Mouse (Mus musculus): ENCODE results near the gene Idi2.
"Not testable (repeated sequence)": the region's sequence is repeated elsewhere in the genome, so short reads cannot be mapped to it uniquely, and the experiment has no call there.

Gene Idi2

GRCm38 (mm10) chr13:8952563-8952962 lies at the start of gene Idi2:
Gene Idi2, plus strand, starts transcription at chr13:8952863.
- DNase-seq (ENCODE audit: low read depth), result not testable (repeated sequence)

DNA sequence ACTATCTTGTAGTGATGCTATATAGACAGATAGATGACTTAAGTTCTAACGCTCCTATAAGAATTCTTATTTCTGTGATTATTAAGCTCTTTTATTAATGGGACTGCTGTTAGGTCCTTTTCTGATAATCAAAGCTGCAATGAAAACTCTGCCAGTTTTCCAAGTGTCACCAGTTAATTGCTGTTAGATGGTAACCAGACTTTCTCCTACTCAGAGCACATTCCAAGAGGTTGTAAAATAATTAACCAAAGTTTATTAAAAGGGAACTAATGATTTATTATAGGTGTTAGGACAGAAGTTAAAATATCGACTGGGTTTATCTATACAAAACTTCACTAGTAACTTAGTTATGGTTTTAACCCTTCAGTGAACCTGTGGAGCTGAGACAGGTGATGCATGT lies 46.7 kb upstream of the Idi2 start:
- not testable (repeated sequence) for DNase-seq (ENCODE audit: low read depth)

DNA sequence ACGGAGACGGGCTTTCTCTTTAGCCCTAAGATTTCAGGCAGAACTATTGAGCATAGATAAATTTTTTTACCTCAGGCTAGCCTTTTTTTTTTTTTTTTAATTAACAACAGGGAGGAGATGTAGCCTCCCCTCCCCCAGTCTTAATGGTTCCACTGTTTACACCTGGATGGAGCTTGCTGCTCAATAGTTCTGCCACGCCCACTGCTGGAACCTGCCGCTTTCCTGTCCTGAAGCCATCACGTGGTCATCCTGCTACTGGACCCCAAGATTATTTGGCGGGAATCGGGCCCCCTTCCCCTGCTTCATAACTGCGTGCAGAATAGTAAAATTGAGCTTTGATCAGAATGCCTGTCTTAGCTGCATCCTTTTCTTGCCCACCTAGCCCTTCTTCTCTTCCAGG lies 38.8 kb upstream of the Idi2 start:
- not testable (repeated sequence) for DNase-seq (ENCODE audit: low read depth)

DNA sequence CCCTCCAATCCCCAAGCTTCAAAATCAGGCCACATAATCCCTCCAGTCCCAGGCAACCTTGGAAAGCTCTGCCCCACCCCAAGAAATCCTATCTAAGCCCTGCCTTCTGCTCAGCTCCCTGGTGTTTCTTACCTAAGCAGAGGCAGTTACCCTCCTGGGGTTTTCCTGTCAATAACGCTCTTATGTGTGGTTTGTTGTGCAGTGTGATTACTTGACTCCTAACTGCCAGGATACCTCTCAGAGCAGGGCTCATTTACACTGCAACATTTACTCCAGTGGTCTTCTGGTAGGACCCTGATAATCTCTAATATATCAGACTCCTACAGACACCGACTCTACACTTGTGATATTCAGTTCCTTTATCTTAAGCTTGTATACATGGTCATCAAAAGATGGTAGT lies 19.2 kb upstream of the Idi2 start:
- DNase-seq (ENCODE audit: low read depth), result no peak

DNA sequence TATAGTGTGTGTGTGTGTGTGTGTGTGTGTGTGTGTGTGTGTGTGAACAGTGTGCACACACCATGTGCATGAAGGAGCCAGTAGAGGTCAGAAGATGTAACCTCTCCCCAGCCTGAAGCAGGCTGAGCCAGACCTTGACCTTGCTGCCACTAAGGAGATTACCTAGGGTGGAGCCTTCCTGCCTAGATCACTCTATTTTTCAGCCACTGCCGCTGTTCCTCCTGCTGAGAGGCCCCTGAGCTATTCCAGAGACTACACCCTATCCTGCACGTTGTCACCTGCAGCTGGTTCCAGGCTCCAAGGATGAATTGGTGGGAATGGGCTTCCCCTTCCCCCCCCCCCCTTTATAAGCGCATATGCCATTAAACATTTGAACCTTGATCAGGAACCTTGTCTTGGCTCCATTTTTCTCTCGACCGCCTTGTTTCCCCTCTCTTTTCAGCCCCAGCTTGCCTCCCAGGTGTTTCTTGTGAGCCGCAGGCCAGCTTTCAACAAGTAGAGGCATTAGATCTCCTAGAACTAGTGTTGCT lies 15.0 kb upstream of the Idi2 start:
- DNase-seq (ENCODE audit: low read depth), result not testable (repeated sequence)

- not testable (repeated sequence) for DNase-seq (ENCODE audit: low read depth)
Measured at GRCm38 (mm10) chr13:8941110-8941509, 11.6 kb upstream of the Idi2 start.

GRCm38 (mm10) chr13:8941701-8942100 lies 11.0 kb upstream of the Idi2 start:
- DNase-seq (ENCODE audit: low read depth), result not testable (repeated sequence)

GRCm38 (mm10) chr13:8943828-8944227 lies 8.8 kb upstream of the Idi2 start:
- not testable (repeated sequence) for DNase-seq (ENCODE audit: low read depth)

- not testable (repeated sequence) for DNase-seq (ENCODE audit: low read depth)
Measured at GRCm38 (mm10) chr13:8948131-8948530, 4.5 kb upstream of the Idi2 start, which contains the start of gene Gm9745. Gene Gm9745, minus strand, starts transcription at chr13:8948231.

DNA sequence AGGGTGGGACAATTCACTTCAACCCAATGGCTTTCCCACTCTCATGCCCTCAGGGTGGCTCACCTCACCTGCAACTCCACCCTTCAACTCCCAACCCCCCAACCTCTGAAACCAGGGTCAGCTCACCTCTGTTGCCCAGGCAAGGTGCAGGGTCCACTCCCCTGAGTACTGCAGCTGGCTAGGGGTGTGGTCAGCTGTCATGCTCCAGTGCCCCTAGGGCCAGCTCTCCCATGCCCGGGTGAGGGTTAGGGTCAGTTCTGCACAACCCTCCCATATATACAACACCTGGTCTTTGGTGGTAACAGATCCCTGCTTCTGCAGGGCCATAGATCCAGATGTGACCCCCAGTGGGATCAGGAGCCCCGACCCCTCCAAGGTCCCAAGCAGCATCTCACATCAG lies 2.5 kb downstream of the Idi2 start:
- DNase-seq (ENCODE audit: low read depth), result not testable (repeated sequence)

- DNase-seq (ENCODE audit: low read depth), result not testable (repeated sequence)
Measured at GRCm38 (mm10) chr13:8956873-8957272, 4.2 kb downstream of the Idi2 start.

GRCm38 (mm10) chr13:8959058-8959457 lies 6.4 kb downstream of the Idi2 start:
- not testable (repeated sequence) for DNase-seq (ENCODE audit: low read depth)

- DNase-seq (ENCODE audit: low read depth), result not testable (repeated sequence)
Measured at GRCm38 (mm10) chr13:8959554-8959953, 6.9 kb downstream of the Idi2 start.

- DNase-seq (ENCODE audit: low read depth), result not testable (repeated sequence)
Measured at GRCm38 (mm10) chr13:8961128-8961888, 8.6 kb downstream of the Idi2 start.

GRCm38 (mm10) chr13:8962266-8962665 lies 9.6 kb downstream of the Idi2 start:
- DNase-seq (ENCODE audit: low read depth), result not testable (repeated sequence)

DNA sequence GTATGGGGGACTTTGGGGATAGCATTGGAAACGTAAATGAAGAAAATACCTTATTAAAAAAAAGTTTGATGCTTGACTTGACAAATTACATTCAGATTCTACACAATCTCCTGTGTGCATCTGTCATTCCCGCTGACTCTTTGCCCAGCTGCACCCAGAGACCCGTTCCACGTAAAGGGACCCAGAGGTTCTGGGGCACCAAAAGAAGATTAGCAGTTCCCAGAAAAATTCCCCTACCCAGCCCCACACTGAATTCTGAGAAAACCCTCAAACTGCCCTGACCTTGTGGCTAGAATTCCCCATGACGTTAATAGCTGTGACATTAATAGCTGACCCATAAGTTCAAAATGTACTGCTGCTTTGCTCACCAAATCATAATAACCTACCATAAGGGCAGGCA lies 12.6 kb downstream of the Idi2 start:
- no peak for DNase-seq (ENCODE audit: low read depth)

GRCm38 (mm10) chr13:8967742-8968141 lies 15.1 kb downstream of the Idi2 start:
- no peak for DNase-seq (ENCODE audit: low read depth)

GRCm38 (mm10) chr13:8972369-8972768 lies 19.7 kb downstream of the Idi2 start:
- no peak for DNase-seq (ENCODE audit: low read depth)

DNA sequence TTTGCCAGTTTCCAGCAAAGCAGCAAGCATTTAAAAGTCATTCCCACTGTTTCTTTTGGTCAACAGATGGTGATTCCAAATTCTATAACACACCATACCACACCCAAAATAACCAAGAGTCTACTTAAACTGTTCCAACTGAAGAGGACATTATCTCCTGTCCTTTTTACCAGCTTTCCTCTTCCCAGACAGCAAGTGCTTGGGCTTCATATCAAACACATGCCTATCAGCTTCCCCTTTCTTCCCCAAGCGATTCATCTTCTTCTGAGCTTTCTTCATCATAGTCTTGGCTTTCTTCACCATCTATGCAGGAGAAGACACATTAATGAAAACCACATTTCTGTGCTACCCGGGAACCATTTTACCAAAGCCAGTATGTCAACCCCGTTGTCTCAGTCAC lies 20.3 kb downstream of the Idi2 start:
- no peak for DNase-seq (ENCODE audit: low read depth)

GRCm38 (mm10) chr13:8992231-8992630 lies 39.6 kb downstream of the Idi2 start:
- DNase-seq (ENCODE audit: low read depth), result no peak

GRCm38 (mm10) chr13:8995159-8995989 lies 42.7 kb downstream of the Idi2 start:
- peak; percentile 15 for DNase-seq (ENCODE audit: low read depth)

GRCm38 (mm10) chr13:8995990-8996786 lies 43.5 kb downstream of the Idi2 start, which contains the start of gene Gtpbp4:
Gene Gtpbp4, minus strand, starts transcription at chr13:8996083.
- peak; percentile 97 for DNase-seq (ENCODE audit: low read depth)

Data from NIH3T3 (cell line).